ENCODE assay signal across 25 mouse cellular contexts in the genomic region with DNA sequence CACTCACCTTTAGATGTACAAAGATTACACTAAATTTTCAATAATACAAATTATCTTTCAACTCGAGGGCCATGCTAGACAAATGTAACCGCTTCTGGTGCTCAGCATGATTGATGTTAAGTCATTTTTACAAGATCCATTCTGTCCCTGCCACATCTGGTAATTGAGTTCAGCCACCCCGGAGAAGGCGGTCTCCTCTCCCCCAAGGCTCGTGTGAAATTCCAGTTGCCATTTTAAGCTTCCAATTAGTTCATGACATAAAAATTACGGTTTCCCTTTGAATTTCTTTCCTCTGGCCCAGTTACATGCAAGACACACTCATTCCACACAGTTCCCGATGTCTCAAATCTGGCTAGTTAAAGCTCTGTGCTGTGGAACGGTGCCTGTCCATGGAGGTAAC. TPM values are rescaled to one million over a fixed set of nuclear protein-coding genes. Genes with fewer than 3 reads are reported as not detected.
"Had no signal": no experiment of that assay in that cellular context is flagged by ENCODE, and none has a peak within 500 bp of the region (broad histone marks: within the 10 kb centered on the region; RNA-seq: fewer than 3 reads in every experiment).

No protein-coding gene starts in this region.

- DNase-seq: kidney, adult 11 months; kidney, adult 9 months; kidney, postnatal 25 days; layer of hippocampus, adult 9-11 months; liver; lung, adult 18-20 months; lung, postnatal 10 days; lung, postnatal 36 days; right cerebral cortex, adult 18-20 months; right cerebral cortex, postnatal 14 days; right cerebral cortex, postnatal 4 days; thymus, adult 18-20 months; thymus, postnatal 36 days had no signal

- H3K27ac ChIP-seq: intestine, embryonic 15.5 days; layer of hippocampus, adult 2 months; liver, embryonic 12.5 days; liver, embryonic 15.5 days; lung, embryonic 15.5 days; midbrain, embryonic 12.5 days; midbrain, embryonic 15.5 days; neural tube, embryonic 13.5 days; stomach, postnatal 0 days had no signal

- H3K4me1 ChIP-seq: liver, embryonic 12.5 days; liver, embryonic 15.5 days; lung, embryonic 15.5 days; megakaryocyte, embryonic 14.5 days; midbrain, embryonic 12.5 days; midbrain, embryonic 15.5 days; neural tube, embryonic 13.5 days had no signal

- ATAC-seq: intestine, embryonic 15.5 days; liver, embryonic 12.5 days; midbrain, embryonic 15.5 days had no signal

- H3K27me3 ChIP-seq: intestine, embryonic 15.5 days; liver, embryonic 12.5 days; liver, embryonic 15.5 days; lung, embryonic 15.5 days; midbrain, embryonic 12.5 days; midbrain, embryonic 15.5 days; neural tube, embryonic 13.5 days had no signal

- H3K36me3 ChIP-seq: intestine, embryonic 15.5 days; liver, embryonic 12.5 days; liver, embryonic 15.5 days; lung, embryonic 15.5 days; midbrain, embryonic 12.5 days; midbrain, embryonic 15.5 days; neural tube, embryonic 13.5 days had no signal

- H3K9me3 ChIP-seq: intestine, embryonic 15.5 days; liver, embryonic 12.5 days; liver, embryonic 15.5 days; lung, embryonic 15.5 days; midbrain, embryonic 12.5 days; midbrain, embryonic 15.5 days; neural tube, embryonic 13.5 days had no signal

- H3K4me2 ChIP-seq: intestine, embryonic 15.5 days; liver, embryonic 12.5 days; liver, embryonic 15.5 days; lung, embryonic 15.5 days; midbrain, embryonic 12.5 days; midbrain, embryonic 15.5 days; neural tube, embryonic 13.5 days had no signal

- H3K9ac ChIP-seq: intestine, embryonic 15.5 days; liver, embryonic 12.5 days; liver, embryonic 15.5 days; lung, embryonic 15.5 days; midbrain, embryonic 12.5 days; midbrain, embryonic 15.5 days; neural tube, embryonic 13.5 days had no signal

- H3K4me3 ChIP-seq: intestine, embryonic 15.5 days; layer of hippocampus, adult 2 months; liver, embryonic 12.5 days; liver, embryonic 15.5 days; lung, embryonic 15.5 days; megakaryocyte, embryonic 14.5 days; midbrain, embryonic 12.5 days; midbrain, embryonic 15.5 days; myocyte; neural tube, embryonic 13.5 days had no signal

RNA-seq across cellular contexts. Expression of a gene that starts 38.8 kb away (rescaled TPM):
- total RNA-seq: left cerebral cortex, adult 18-20 months had no signal
